Mouse (Mus musculus) C2C12 (cell line): ENCODE data around the gene Dhrs13.

Experiments
- CEBPB ChIP-seq: IDR thresholded peaks from one replicate; pipeline ENCODE4 v1.6.1; 2011; ENCODE audit warnings: low read depth, mild to moderate bottlenecking, control low read depth, moderate library complexity
- CTCF ChIP-seq: IDR thresholded peaks from one replicate; pipeline ENCODE4 v1.5.1; 2011; ENCODE audit not compliant: control insufficient read depth, insufficient read depth, insufficient read length
- MAX ChIP-seq: IDR thresholded peaks from one replicate; pipeline ENCODE4 v1.6.1; 2011; ENCODE audit warnings: mild to moderate bottlenecking, control low read depth

DNA sequence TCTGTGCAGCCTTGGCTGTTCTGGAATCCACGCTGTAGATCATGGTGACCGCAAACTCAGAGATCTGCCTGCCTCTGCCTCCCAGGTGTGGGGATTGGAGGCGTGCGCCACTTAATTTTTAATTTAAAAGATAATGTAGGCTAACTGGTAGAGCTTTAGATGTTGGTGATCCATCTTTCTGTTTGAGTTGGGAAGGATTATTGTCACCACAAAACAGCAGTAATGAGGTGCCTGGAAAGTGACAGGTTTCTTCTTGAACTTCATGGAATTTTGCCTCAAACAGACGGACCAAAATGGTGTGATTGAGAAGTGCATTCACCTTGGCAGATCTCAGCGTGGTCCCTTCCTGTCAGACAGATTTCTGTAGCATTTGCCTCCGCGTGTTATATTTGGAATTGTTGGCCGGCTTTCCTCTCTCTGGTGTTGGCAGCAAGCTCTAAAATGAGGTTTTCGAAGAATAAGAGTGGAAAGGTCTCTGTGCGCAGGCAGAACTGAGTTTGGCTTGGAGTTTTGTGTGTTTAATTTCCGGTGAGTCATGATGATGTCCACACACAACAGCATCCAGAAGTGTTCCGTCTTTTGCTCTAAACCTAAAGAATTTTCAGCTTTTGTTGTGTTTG is 42.9 kb upstream of the Dhrs13 start:
- TF ChIP-seq CTCF (no peak), MAX (no peak), CEBPB (no peak)
